Mouse (Mus musculus) kidney, adult 2 months (tissue): ENCODE results near the gene Plekha5. TPM values are rescaled to one million over a fixed set of nuclear protein-coding genes. Genes with fewer than 3 reads are reported as not detected.
"Not testable (repeated sequence)": the region's sequence is repeated elsewhere in the genome, so short reads cannot be mapped to it uniquely, and the experiment has no call there.

Experiments
- DNase-seq: peaks from one replicate; pipeline ENCODE4 v3.0.0; 2021
- H3K27ac ChIP-seq: fragments of 200-500 bp; 2 replicates; pipeline ENCODE4 v1.5.1; 2012; ENCODE audit warnings: low read depth, low read length, control low read depth, inconsistent platforms; ENCODE audit not compliant: insufficient read depth
- H3K27me3 ChIP-seq: fragments of 200-500 bp; replicated peaks from 2 replicates; pipeline ENCODE4 v1.6.1; 2012; ENCODE audit warnings: mild to moderate bottlenecking, moderate library complexity, low read length, inconsistent platforms; ENCODE audit not compliant: control insufficient read depth, insufficient read depth
- H3K36me3 ChIP-seq: fragments of 200-500 bp; 2 replicates; pipeline ENCODE4 v1.6.1; 2012; ENCODE audit warnings: mild to moderate bottlenecking, moderate library complexity, low read length, inconsistent platforms; ENCODE audit not compliant: control insufficient read depth, insufficient read depth
- H3K4me1 ChIP-seq: fragments of 200-500 bp; 2 replicates; pipeline ENCODE4 v1.6.1; 2011; ENCODE audit warnings: low read length; ENCODE audit not compliant: control insufficient read depth, insufficient read depth
- H3K4me3 ChIP-seq: fragments of 200-500 bp; 2 replicates; pipeline ENCODE4 v1.5.1; 2011; ENCODE audit warnings: mild to moderate bottlenecking, low read depth, low read length, control low read depth; ENCODE audit not compliant: insufficient read depth
- CTCF ChIP-seq: fragments of 200-500 bp; conservative IDR thresholded peaks from 2 replicates; pipeline ENCODE4 v1.5.1; 2011; ENCODE audit warnings: low read depth, mild to moderate bottlenecking, control low read depth, low read length, moderate library complexity, mixed read lengths; ENCODE audit not compliant: insufficient read depth, insufficient read length
- POLR2A ChIP-seq: fragments of 200-500 bp; IDR thresholded peaks from one replicate; pipeline ENCODE4 v1.6.1; 2011; ENCODE audit warnings: low read depth, low read length, control low read depth
- WGBS: fragments of 180-500 bp; shearing (Covaris S2); methylation state at CpG from one replicate; pipeline ENCODE4 v1.1.7; 2018; 5-methylcytosine and 5-hydroxymethylcytosine counted together
- polyA plus RNA-seq: library from polyadenylated mRNA; depleted of rRNA; stranded (reverse); fragments of >200 nt; gene quantifications from 2 replicates; pipeline ENCODE4 v1.2.3, GENCODE M21; 2012

Gene Plekha5
- polyA plus RNA-seq, 1 experiment: 21.4 TPM

- DNase-seq: no peak
- Histone ChIP-seq H3K4me1 (peaks cover 12% of the 10 kb centered on the region; the same call in 1 of the 2 replicates), H3K27ac (no peak overlapping the region), H3K4me3 (no peak overlapping the region), H3K27me3 (no peaks in the 10 kb centered on the region), H3K36me3 (no peaks in the 10 kb centered on the region; the same call in 1 of the 2 replicates)
- WGBS: 91% methylated on average over 5 of the region's 5 CpGs
- TF ChIP-seq CTCF (no peak), POLR2A (no peak)
Observed at GRCm38 (mm10) chr6:140591331-140591730, 167.5 kb downstream of the Plekha5 start.

GRCm38 (mm10) chr6:140592713-140593112 is 168.9 kb downstream of the Plekha5 start:
- 58% methylated on average over 8 of the region's 8 CpGs for WGBS
- H3K36me3 ChIP-seq: no peaks in the 10 kb centered on the region; the same call in 1 of the 2 replicates
- no peaks in the 10 kb centered on the region for H3K27me3 ChIP-seq
- DNase-seq: peak; percentile 30
- H3K4me3 ChIP-seq: no peak overlapping the region
- no peak for TF ChIP-seq CTCF
- TF ChIP-seq POLR2A: no peak
- H3K4me1 ChIP-seq: peaks cover 12% of the 10 kb centered on the region; the same call in 1 of the 2 replicates
- H3K27ac ChIP-seq: no peak overlapping the region

- peak; percentile 91 for DNase-seq
- 57% methylated on average over 17 of the region's 17 CpGs for WGBS
- Histone ChIP-seq H3K4me1 (peaks cover 12% of the 10 kb centered on the region; the same call in 1 of the 2 replicates), H3K4me3 (no peak overlapping the region), H3K27me3 (no peaks in the 10 kb centered on the region), H3K36me3 (no peaks in the 10 kb centered on the region), H3K27ac (peak overlapping the region; percentile 22; the same call in 1 of the 2 replicates)
- no peak for TF ChIP-seq CTCF
- no peak for TF ChIP-seq POLR2A
Observed at GRCm38 (mm10) chr6:140593420-140594170, 169.7 kb downstream of the Plekha5 start.

- H3K27me3 ChIP-seq, H3K36me3 ChIP-seq, H3K4me3 ChIP-seq: not testable (repeated sequence)
- peak; percentile 78 for DNase-seq
- peak overlapping the region; percentile 5 for H3K27ac ChIP-seq
- H3K4me1 ChIP-seq: peaks cover 12% of the 10 kb centered on the region; the same call in 1 of the 2 replicates
- WGBS: 51% methylated on average over 6 of the region's 6 CpGs
Observed at GRCm38 (mm10) chr6:140595551-140595950, 171.7 kb downstream of the Plekha5 start.

GRCm38 (mm10) chr6:140597381-140598329 is 173.8 kb downstream of the Plekha5 start:
- no peak overlapping the region for H3K4me3 ChIP-seq
- no peaks in the 10 kb centered on the region for H3K27me3 ChIP-seq
- no peaks in the 10 kb centered on the region for H3K36me3 ChIP-seq
- WGBS: 93% methylated on average over 15 of the region's 15 CpGs
- H3K4me1 ChIP-seq: peaks cover 12% of the 10 kb centered on the region; the same call in 1 of the 2 replicates
- DNase-seq: no peak
- TF ChIP-seq CTCF (no peak), POLR2A (no peak)
- no peak overlapping the region for H3K27ac ChIP-seq

- DNase-seq: no peak
- Histone ChIP-seq H3K4me3 (no peak overlapping the region), H3K36me3 (no peaks in the 10 kb centered on the region), H3K4me1 (peaks cover 8% of the 10 kb centered on the region; the same call in 1 of the 2 replicates), H3K27ac (no peak overlapping the region), H3K27me3 (no peaks in the 10 kb centered on the region)
- no peak for TF ChIP-seq POLR2A
- TF ChIP-seq CTCF: no peak
- 77% methylated on average over 9 of the region's 9 CpGs for WGBS
Observed at GRCm38 (mm10) chr6:140598516-140598915, 174.7 kb downstream of the Plekha5 start.

GRCm38 (mm10) chr6:140599337-140599736 is 175.5 kb downstream of the Plekha5 start:
- H3K4me1 ChIP-seq: peaks cover 4% of the 10 kb centered on the region; the same call in 1 of the 2 replicates
- WGBS: 69% methylated on average over 5 of the region's 5 CpGs
- H3K27ac ChIP-seq: no peak overlapping the region
- TF ChIP-seq POLR2A: no peak
- no peak for TF ChIP-seq CTCF
- H3K27me3 ChIP-seq: no peaks in the 10 kb centered on the region
- no peaks in the 10 kb centered on the region for H3K36me3 ChIP-seq
- no peak for DNase-seq
- no peak overlapping the region for H3K4me3 ChIP-seq

- not testable (repeated sequence) for H3K4me3 ChIP-seq, H3K27me3 ChIP-seq, H3K27ac ChIP-seq, H3K4me1 ChIP-seq, DNase-seq, H3K36me3 ChIP-seq
- 82% methylated on average over 8 of the region's 8 CpGs for WGBS
Observed at GRCm38 (mm10) chr6:140600671-140601070, 176.8 kb downstream of the Plekha5 start.
